Mouse (Mus musculus) neural tube, embryonic 11.5 days (tissue): Measurements from ENCODE around the gene D10Jhu81e. TPM values are rescaled to one million over a fixed set of nuclear protein-coding genes. Genes with fewer than 3 reads are reported as not detected.
A peak's percentile ranks its signal among the peaks of the same experiment; 100 is the strongest.

Experiments
- ATAC-seq: fragments of 200-750 bp; cut with Nextera tagmentation; 2 replicates; pipeline ENCODE4 v1.8.0; 2017; ENCODE audit warnings: moderate number of reproducible peaks, mild to moderate bottlenecking, moderate TSS enrichment, moderate library complexity; ENCODE audit not compliant: insufficient read depth, low FRiP score, low TSS enrichment
- DNase-seq: peaks from one replicate; pipeline ENCODE4 v3.0.0-alpha.2; 2015; ENCODE audit warnings: low spot score
- H3K27ac ChIP-seq: fragments of 300-500 bp; sonication (generic); 2 replicates; pipeline ENCODE4 v1.5.1; 2014; ENCODE audit warnings: low read depth, mild to moderate bottlenecking, low read length
- H3K27me3 ChIP-seq: fragments of 300-500 bp; sonication (generic); 2 replicates; pipeline ENCODE4 v1.6.1; 2014; ENCODE audit warnings: mild to moderate bottlenecking, low read length, mixed read lengths; ENCODE audit not compliant: control insufficient read depth, insufficient read depth
- H3K36me3 ChIP-seq: fragments of 300-500 bp; sonication (generic); 2 replicates; pipeline ENCODE4 v1.6.1; 2014; ENCODE audit warnings: mild to moderate bottlenecking, low read length, moderate library complexity, mixed read lengths; ENCODE audit not compliant: control insufficient read depth, insufficient read depth
- H3K4me1 ChIP-seq: fragments of 300-500 bp; sonication (generic); 2 replicates; pipeline ENCODE4 v1.6.1; 2014; ENCODE audit warnings: low read length, mixed read lengths; ENCODE audit not compliant: control insufficient read depth, insufficient read depth
- H3K4me2 ChIP-seq: fragments of 300-500 bp; sonication (generic); 2 replicates; pipeline ENCODE4 v1.6.1; 2014; ENCODE audit warnings: low read depth, mild to moderate bottlenecking, moderate library complexity
- H3K4me3 ChIP-seq: fragments of 300-500 bp; sonication (generic); 2 replicates; pipeline ENCODE4 v1.5.1; 2014; ENCODE audit warnings: low read depth, low read length
- H3K9ac ChIP-seq: fragments of 300-500 bp; sonication (generic); 2 replicates; pipeline ENCODE4 v1.6.1; 2014; ENCODE audit warnings: mild to moderate bottlenecking, low read length
- H3K9me3 ChIP-seq: fragments of 300-500 bp; sonication (generic); 2 replicates; pipeline ENCODE4 v1.6.1; 2016; ENCODE audit warnings: low read length; ENCODE audit not compliant: control insufficient read depth
- WGBS: fragments of 180-500 bp; shearing (Covaris S2); extraction: QIAGEN DNeasy Blood & Tissue Kit; methylation state at CpG from one replicate; pipeline ENCODE4 v1.1.7; 2014; 5-methylcytosine and 5-hydroxymethylcytosine counted together
- polyA plus RNA-seq: library from polyadenylated mRNA; unstranded; fragments of >200 nt; fragmentation: Nextera tagmentation; extraction: Ambion mirVana; gene quantifications from 2 replicates; pipeline ENCODE4 v1.2.1, GENCODE M21; 2014

The D10Jhu81e gene
- polyA plus RNA-seq, 1 experiment from 2014 or later, result 17.8 TPM

GRCm38 (mm10) chr10:78184531-78185380, 15.2 kb upstream of the D10Jhu81e start, which contains the start of gene Pwp2:
TSS of gene Pwp2 (minus strand) at chr10:78185149.
- Histone ChIP-seq H3K4me2 (peak within 1 kb of the TSS; percentile 93), H3K4me3 (peak within 1 kb of the TSS; percentile 77), H3K9ac (peak within 1 kb of the TSS; percentile 60), H3K4me1 (peaks cover 9% of the 10 kb centered on the region; the same call in 1 of the 2 replicates), H3K27me3 (no peaks in the 10 kb centered on the region), H3K36me3 (peaks cover 12% of the 10 kb centered on the region), H3K9me3 (no peaks in the 10 kb centered on the region), H3K27ac (no peak within 1 kb of the TSS)
- DNase-seq, result peak; percentile 94
- 3% methylated on average over 47 of the region's 47 CpGs for WGBS
- peak; percentile 95 for ATAC-seq

DNA sequence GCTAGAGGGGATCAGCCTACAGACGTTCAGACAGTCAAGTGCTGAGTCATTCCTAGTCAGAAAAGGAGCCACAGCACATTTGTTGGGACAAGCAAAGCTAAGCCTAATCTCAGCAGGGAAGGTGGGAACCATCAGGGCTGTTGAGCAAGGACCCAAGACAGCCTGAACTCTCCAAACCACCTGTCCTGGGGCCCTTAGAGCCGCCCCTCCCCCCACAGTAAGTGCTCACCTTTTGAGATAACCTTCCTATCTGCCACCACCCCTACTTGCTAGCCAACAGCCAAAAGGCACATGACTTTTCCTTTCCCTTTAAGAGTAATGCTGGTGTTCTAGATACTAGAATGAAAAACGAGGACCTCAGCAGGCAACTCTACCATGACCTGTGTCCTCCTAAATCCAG, 14.0 kb upstream of the D10Jhu81e start:
- DNase-seq (no peak), ATAC-seq (no peak)
- H3K9me3 ChIP-seq, result no peaks in the 10 kb centered on the region
- 78% methylated on average over 3 of the region's 3 CpGs for WGBS
- no peaks in the 10 kb centered on the region for H3K27me3 ChIP-seq
- no peak overlapping the region for H3K27ac ChIP-seq
- peaks cover 9% of the 10 kb centered on the region; the same call in 1 of the 2 replicates for H3K4me1 ChIP-seq
- H3K4me3 ChIP-seq, result no peak overlapping the region
- no peak overlapping the region for H3K9ac ChIP-seq
- H3K4me2 ChIP-seq, result no peak overlapping the region
- peaks cover 16% of the 10 kb centered on the region for H3K36me3 ChIP-seq

DNA sequence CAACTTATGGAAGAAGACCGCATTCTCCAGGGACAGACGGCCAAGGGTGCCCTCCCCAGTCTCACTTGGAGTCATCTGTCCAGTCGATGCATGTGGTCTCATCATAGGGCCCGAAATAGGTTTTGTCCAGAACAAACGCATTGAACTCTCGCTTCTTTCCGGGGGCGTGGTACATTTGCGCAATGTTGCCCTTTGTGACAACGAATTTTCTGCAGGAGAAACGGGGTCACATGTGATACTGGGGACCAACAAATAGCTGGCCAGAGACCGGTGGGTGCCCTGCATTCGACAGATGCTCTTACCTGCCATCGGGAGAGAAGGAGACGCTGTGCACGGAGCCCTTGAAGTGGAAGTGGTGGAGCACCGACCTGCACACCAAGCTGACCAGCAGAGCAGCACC, 12.7 kb upstream of the D10Jhu81e start:
- Histone ChIP-seq H3K4me1 (peaks cover 9% of the 10 kb centered on the region; the same call in 1 of the 2 replicates), H3K36me3 (peaks cover 20% of the 10 kb centered on the region), H3K27ac (no peak overlapping the region), H3K9ac (no peak overlapping the region), H3K4me3 (no peak overlapping the region), H3K27me3 (no peaks in the 10 kb centered on the region), H3K4me2 (no peak overlapping the region), H3K9me3 (no peaks in the 10 kb centered on the region)
- no peak for ATAC-seq
- no peak for DNase-seq
- WGBS, result 96% methylated on average over 17 of the region's 17 CpGs

- Histone ChIP-seq H3K27ac (no peak overlapping the region), H3K4me1 (no peaks in the 10 kb centered on the region), H3K9ac (no peak overlapping the region), H3K36me3 (peaks cover 29% of the 10 kb centered on the region), H3K4me3 (no peak overlapping the region), H3K4me2 (no peak overlapping the region), H3K27me3 (no peaks in the 10 kb centered on the region), H3K9me3 (no peaks in the 10 kb centered on the region)
- ATAC-seq, result no peak
- DNase-seq, result no peak
- WGBS, result 95% methylated on average over 5 of the region's 5 CpGs
Measured at GRCm38 (mm10) chr10:78174474-78174873, 4.9 kb upstream of the D10Jhu81e start.

DNA sequence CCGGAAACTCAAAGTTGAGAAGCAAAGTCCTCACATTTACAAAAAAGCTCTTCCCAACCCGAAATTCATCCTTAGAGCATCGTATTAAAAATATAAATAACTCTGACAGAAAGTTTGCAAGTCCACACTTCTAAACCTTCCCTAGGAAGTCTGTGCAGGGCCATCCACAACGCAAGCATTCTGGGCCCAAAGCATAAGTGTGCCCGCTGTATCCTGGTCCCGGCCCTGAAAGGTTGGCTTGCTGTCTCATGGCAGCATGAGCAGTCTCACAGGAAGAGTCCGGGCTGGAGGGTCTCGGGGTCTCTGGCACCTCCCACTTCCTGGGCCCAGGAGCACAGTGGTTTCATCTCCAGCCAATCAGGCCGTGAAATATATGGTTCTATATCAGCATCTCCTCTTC, 2.0 kb upstream of the D10Jhu81e start:
- WGBS, result 94% methylated on average over 9 of the region's 9 CpGs
- Histone ChIP-seq H3K4me3 (no peak overlapping the region), H3K27me3 (no peaks in the 10 kb centered on the region), H3K27ac (no peak overlapping the region), H3K4me1 (no peaks in the 10 kb centered on the region), H3K36me3 (peaks cover 15% of the 10 kb centered on the region), H3K9me3 (no peaks in the 10 kb centered on the region), H3K9ac (no peak overlapping the region), H3K4me2 (no peak overlapping the region)
- DNase-seq (no peak), ATAC-seq (no peak)

- Histone ChIP-seq H3K4me2 (no peak overlapping the region), H3K9ac (no peak overlapping the region), H3K4me1 (no peaks in the 10 kb centered on the region), H3K36me3 (peaks cover 15% of the 10 kb centered on the region), H3K27me3 (no peaks in the 10 kb centered on the region), H3K4me3 (no peak overlapping the region), H3K27ac (no peak overlapping the region), H3K9me3 (no peaks in the 10 kb centered on the region)
- ATAC-seq (no peak), DNase-seq (no peak)
- 92% methylated on average over 7 of the region's 7 CpGs for whole genome bisulfite sequencing
Measured at GRCm38 (mm10) chr10:78171057-78171456, 1.5 kb upstream of the D10Jhu81e start.

- no peak for DNase-seq
- H3K4me1 ChIP-seq, result no peaks in the 10 kb centered on the region
- H3K9ac ChIP-seq, result no peak overlapping the region
- peaks cover 15% of the 10 kb centered on the region for H3K36me3 ChIP-seq
- H3K4me2 ChIP-seq, result peak overlapping the region; percentile 74
- 56% methylated on average over 2 of the region's 2 CpGs for WGBS
- H3K4me3 ChIP-seq, result no peak overlapping the region; the same call in 1 of the 2 replicates
- no peak overlapping the region for H3K27ac ChIP-seq
- no peaks in the 10 kb centered on the region for H3K27me3 ChIP-seq
- ATAC-seq, result no peak
- H3K9me3 ChIP-seq, result no peaks in the 10 kb centered on the region
Measured at GRCm38 (mm10) chr10:78170445-78170844, 863 bp upstream of the D10Jhu81e start.

DNA sequence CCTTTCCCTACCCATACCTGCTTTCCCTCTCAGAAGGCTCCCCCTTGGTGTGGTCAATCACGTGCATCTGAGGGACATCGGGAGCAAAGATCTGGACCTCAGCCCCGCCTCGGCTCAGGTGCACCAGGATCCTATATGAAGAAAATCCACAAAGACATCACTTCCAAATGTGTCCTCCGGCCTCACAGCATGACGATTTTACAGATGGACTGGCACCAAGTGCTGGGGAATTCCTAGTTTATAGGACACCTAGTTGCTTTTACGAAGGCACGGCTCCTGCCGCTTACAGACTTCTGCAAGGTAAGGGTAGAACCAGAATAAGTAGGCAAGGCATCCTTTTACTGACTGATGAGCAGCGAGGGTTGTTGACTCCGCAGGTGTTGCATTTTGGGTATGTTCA, 790 bp downstream of the D10Jhu81e start:
- Histone ChIP-seq H3K4me3 (peak overlapping the region; percentile 58), H3K9ac (no peak overlapping the region), H3K9me3 (no peaks in the 10 kb centered on the region), H3K4me1 (no peaks in the 10 kb centered on the region), H3K4me2 (peak overlapping the region; percentile 74), H3K36me3 (peaks cover 13% of the 10 kb centered on the region), H3K27me3 (no peaks in the 10 kb centered on the region), H3K27ac (no peak overlapping the region)
- WGBS, result 85% methylated on average over 11 of the region's 11 CpGs
- ATAC-seq (no peak), DNase-seq (no peak)

- Histone ChIP-seq H3K36me3 (peaks cover 6% of the 10 kb centered on the region; the same call in 1 of the 2 replicates), H3K9ac (no peak overlapping the region)
Measured at GRCm38 (mm10) chr10:78167775-78168174, 1.8 kb downstream of the D10Jhu81e start.

More at GRCm38 (mm10) chr10:78167775-78168174, 1.8 kb downstream of the D10Jhu81e start:
- Histone ChIP-seq H3K27me3 (no peaks in the 10 kb centered on the region), H3K4me3 (no peak overlapping the region), H3K4me1 (no peaks in the 10 kb centered on the region), H3K4me2 (no peak overlapping the region), H3K9me3 (no peaks in the 10 kb centered on the region), H3K27ac (no peak overlapping the region)
- DNase-seq (no peak), ATAC-seq (no peak)
